Mouse (Mus musculus) intestine, embryonic 16.5 days (tissue): Measurements from ENCODE around the gene Tspan2. TPM values are rescaled to one million over a fixed set of nuclear protein-coding genes. Genes with fewer than 3 reads are reported as not detected.

ENCODE experiments used
- ATAC-seq: fragments of 200-750 bp; cut with Nextera tagmentation; 2 replicates; pipeline ENCODE4 v1.8.0; 2017; ENCODE audit warnings: moderate TSS enrichment, moderate library complexity
- H3K27ac ChIP-seq: fragments of 300-500 bp; sonication (generic); 2 replicates; pipeline ENCODE4 v1.5.1; 2014; ENCODE audit warnings: mild to moderate bottlenecking, low read length
- H3K27me3 ChIP-seq: fragments of 300-500 bp; sonication (generic); replicated peaks from 2 replicates; pipeline ENCODE4 v1.6.1; 2014; ENCODE audit warnings: low read length, control low read depth, mixed read lengths; ENCODE audit not compliant: control insufficient read depth, insufficient read depth
- H3K36me3 ChIP-seq: fragments of 300-500 bp; sonication (generic); 2 replicates; pipeline ENCODE4 v1.6.1; 2014; ENCODE audit warnings: low read length, control low read depth; ENCODE audit not compliant: control insufficient read depth, insufficient read depth
- H3K4me1 ChIP-seq: fragments of 300-500 bp; sonication (generic); 2 replicates; pipeline ENCODE4 v1.6.1; 2014; ENCODE audit warnings: low read length, control low read depth, mixed read lengths; ENCODE audit not compliant: control insufficient read depth, insufficient read depth
- H3K4me2 ChIP-seq: fragments of 300-500 bp; sonication (generic); 2 replicates; pipeline ENCODE4 v1.6.1; 2014; ENCODE audit warnings: low read depth, low read length, control low read depth
- H3K4me3 ChIP-seq: fragments of 300-500 bp; sonication (generic); 2 replicates; pipeline ENCODE4 v1.5.1; 2014; ENCODE audit warnings: mild to moderate bottlenecking, low read length
- H3K9ac ChIP-seq: fragments of 300-500 bp; sonication (generic); 2 replicates; pipeline ENCODE4 v1.6.1; 2014; ENCODE audit warnings: low read depth, low read length
- H3K9me3 ChIP-seq: fragments of 300-500 bp; sonication (generic); 2 replicates; pipeline ENCODE4 v1.6.1; 2016; ENCODE audit warnings: low read length, control low read depth; ENCODE audit not compliant: control insufficient read depth
- WGBS: fragments of 180-500 bp; shearing (Covaris S2); extraction: QIAGEN DNeasy Blood & Tissue Kit; methylation state at CpG from one replicate; pipeline ENCODE4 v1.1.7; 2014; 5-methylcytosine and 5-hydroxymethylcytosine counted together
- polyA plus RNA-seq: library from polyadenylated mRNA; unstranded; fragments of >200 nt; fragmentation: Nextera tagmentation; extraction: Ambion mirVana; gene quantifications from 2 replicates; pipeline ENCODE4 v1.2.1, GENCODE M21; 2015

The Tspan2 gene
- polyA plus RNA-seq, 1 experiment from 2014 or later: 15.2 TPM

DNA sequence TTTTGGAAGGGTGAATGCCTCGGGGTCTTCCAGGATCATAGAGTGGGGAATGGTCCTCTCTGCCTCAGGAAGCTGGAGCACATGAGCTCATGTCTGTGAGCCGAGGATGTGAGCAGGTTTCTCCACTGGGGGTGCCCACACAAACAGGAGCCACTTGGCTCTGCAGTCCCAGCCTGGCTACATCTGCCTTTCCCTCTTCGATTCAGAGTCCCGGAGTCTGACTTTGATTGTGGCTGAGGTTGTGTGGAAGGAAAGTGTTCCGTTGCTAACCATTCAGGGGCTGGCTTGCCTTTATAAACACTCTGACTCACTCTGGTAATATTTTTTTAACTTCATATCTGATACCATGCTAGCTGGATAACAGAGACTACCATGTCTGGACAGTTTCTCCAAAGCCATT, 18.1 kb downstream of the Tspan2 start:
- Histone ChIP-seq H3K4me1 (peaks cover 8% of the 10 kb centered on the region; the same call in 1 of the 2 replicates), H3K27me3 (no peaks in the 10 kb centered on the region), H3K27ac (no peak overlapping the region), H3K4me2 (no peak overlapping the region), H3K36me3 (no peaks in the 10 kb centered on the region), H3K4me3 (no peak overlapping the region), H3K9me3 (no peaks in the 10 kb centered on the region), H3K9ac (no peak overlapping the region)
- 70% methylated on average over 5 of the region's 5 CpGs for WGBS
- ATAC-seq: no peak

DNA sequence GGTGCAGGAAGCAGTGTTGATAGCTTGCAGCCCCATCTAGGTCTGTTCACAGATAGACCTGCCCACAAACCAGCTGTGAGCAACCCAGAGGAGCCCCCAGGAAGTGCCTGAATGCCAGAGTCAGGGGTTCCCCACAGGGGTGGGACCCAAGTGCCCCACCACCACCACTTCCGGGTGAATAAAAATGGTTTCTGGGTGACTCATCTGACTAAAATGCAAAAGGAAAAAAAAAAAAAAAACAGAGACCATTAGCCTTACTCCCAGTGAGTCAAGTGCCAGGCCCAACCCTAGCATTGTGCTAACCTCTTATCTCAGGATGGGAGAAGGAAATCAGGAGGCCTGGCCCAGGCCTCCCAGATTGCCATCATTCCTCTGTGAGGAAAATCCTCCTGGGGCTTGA, 21.5 kb downstream of the Tspan2 start:
- Histone ChIP-seq H3K9me3 (no peaks in the 10 kb centered on the region), H3K27me3 (no peaks in the 10 kb centered on the region), H3K4me3 (no peak overlapping the region), H3K4me2 (no peak overlapping the region), H3K36me3 (no peaks in the 10 kb centered on the region), H3K9ac (no peak overlapping the region), H3K4me1 (peaks cover 8% of the 10 kb centered on the region; the same call in 1 of the 2 replicates), H3K27ac (peak overlapping the region; percentile 11; the same call in 1 of the 2 replicates)
- peak; percentile 87 for ATAC-seq
- 4% methylated on average over 1 of the region's 1 CpGs for WGBS

DNA sequence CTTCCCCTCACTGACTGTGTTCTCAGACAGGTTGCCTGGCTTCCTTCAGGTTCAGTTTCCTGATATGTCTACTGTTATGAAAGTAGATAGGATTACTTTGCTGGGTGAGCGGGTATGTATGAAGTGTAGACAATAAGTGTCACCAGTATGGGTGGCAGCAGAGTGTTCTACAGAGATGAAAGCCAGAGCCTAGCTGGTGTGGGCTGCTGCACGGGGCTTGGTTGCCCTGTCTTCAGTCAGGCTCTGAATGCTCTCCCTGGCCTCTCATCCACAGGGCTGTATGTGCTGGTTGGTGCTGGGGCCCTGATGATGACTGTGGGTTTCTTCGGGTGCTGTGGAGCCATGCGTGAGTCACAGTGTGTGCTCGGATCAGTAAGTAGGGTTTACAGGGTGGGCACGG, 22.7 kb downstream of the Tspan2 start:
- Histone ChIP-seq H3K4me3 (no peak overlapping the region), H3K9me3 (no peaks in the 10 kb centered on the region), H3K27ac (no peak overlapping the region), H3K27me3 (no peaks in the 10 kb centered on the region), H3K9ac (no peak overlapping the region), H3K4me1 (peaks cover 8% of the 10 kb centered on the region; the same call in 1 of the 2 replicates), H3K36me3 (no peaks in the 10 kb centered on the region), H3K4me2 (no peak overlapping the region)
- WGBS: 67% methylated on average over 6 of the region's 6 CpGs
- peak; percentile 27; the same call in 1 of the 2 replicates for ATAC-seq

DNA sequence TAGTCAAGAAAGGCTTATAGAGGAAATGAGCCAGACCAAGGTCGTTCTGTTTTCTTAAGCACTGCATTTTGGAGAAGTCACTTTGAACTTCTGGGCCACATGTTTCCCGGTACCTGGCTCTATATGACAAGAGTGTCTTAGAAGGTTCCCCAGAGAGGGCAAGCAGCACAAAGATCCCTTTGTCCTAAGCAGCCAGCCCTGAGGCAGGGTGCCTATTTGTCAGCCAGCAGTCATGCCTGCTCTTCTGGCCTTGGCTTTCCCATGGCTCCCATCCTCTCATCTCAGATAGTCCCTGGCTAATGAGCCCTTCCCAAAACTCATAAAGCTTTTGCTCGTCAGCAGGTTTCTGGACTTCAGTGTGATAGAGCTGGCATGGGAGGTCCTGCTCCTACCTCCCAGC, 25.9 kb downstream of the Tspan2 start:
- no peaks in the 10 kb centered on the region for H3K9me3 ChIP-seq
- no peak overlapping the region for H3K4me3 ChIP-seq
- no peak overlapping the region for H3K9ac ChIP-seq
- no peak for ATAC-seq
- peaks cover 12% of the 10 kb centered on the region; the same call in 1 of the 2 replicates for H3K4me1 ChIP-seq
- no peak overlapping the region for H3K4me2 ChIP-seq
- no peak overlapping the region for H3K27ac ChIP-seq
- no peaks in the 10 kb centered on the region for H3K36me3 ChIP-seq
- no peaks in the 10 kb centered on the region for H3K27me3 ChIP-seq
- 85% methylated on average over 3 of the region's 3 CpGs for WGBS

DNA sequence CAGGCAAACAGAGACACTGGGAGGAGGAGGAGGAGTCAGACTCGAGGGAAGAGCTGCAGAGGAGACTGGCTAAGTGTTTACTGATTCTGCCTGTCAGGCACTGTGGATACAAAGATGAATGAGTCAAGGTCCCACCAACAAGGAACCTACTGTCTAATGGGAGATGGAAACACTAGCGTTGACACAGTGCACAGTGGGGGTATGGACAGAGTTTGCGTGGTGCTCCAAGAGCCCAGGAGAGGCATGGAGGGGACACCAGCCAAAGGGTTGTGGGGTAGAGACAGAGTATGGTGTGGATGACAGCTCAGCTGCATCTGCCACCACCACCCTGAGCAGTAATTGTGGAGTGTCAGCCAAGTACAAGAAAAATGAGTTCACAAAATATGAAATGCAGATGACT, 28.1 kb downstream of the Tspan2 start:
- Histone ChIP-seq H3K36me3 (no peaks in the 10 kb centered on the region), H3K4me2 (no peak overlapping the region), H3K9ac (no peak overlapping the region), H3K27ac (no peak overlapping the region), H3K4me1 (0 out of 2 replicates have a peak, but pooled peaks cover 3% of the 10 kb centered on the region), H3K4me3 (no peak overlapping the region), H3K27me3 (no peaks in the 10 kb centered on the region), H3K9me3 (no peaks in the 10 kb centered on the region)
- ATAC-seq: no peak
- WGBS: 45% methylated on average over 3 of the region's 3 CpGs

DNA sequence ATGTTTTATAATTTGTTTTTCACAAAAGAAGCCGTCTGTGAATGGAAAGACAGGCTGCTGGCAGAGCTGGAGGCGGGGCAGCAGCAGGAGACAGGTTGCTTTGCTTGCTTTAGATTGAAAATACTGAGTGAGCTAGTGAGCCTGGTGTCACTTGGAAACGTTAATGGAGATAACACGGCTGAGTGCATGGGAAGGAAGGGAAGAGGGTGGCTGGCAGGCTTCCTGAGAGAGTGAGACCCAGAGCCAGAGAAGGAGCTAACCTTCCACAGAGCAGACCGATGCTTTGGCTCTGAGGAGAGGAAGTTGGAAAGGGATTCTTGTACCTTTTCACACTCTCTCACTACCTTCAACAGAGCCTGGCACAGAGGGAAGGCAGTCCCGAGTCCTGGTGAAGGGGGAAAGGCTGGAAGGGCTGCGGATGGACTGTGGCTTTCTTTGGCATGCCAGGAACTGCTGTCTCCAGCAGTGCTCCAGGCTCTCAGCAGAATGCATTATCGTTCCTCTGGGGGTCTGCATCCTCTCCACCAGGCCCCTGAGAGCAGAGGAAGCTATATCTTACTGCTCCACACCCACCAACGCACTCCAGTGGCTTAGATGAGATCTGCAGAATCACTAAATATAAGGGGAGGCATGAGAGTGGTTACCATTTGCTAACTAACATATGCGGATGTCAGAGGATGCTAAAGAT, 29.5 kb downstream of the Tspan2 start:
- peak; percentile 28; the same call in 1 of the 2 replicates for ATAC-seq
- H3K27me3 ChIP-seq: no peaks in the 10 kb centered on the region
- no peak overlapping the region for H3K27ac ChIP-seq
- WGBS: 37% methylated on average over 10 of the region's 10 CpGs
- no peaks in the 10 kb centered on the region for H3K36me3 ChIP-seq
- no peak overlapping the region for H3K9ac ChIP-seq
- H3K4me3 ChIP-seq: no peak overlapping the region
- H3K4me2 ChIP-seq: no peak overlapping the region
- H3K9me3 ChIP-seq: no peaks in the 10 kb centered on the region
- H3K4me1 ChIP-seq: 0 out of 2 replicates have a peak, but pooled peaks cover 3% of the 10 kb centered on the region

DNA sequence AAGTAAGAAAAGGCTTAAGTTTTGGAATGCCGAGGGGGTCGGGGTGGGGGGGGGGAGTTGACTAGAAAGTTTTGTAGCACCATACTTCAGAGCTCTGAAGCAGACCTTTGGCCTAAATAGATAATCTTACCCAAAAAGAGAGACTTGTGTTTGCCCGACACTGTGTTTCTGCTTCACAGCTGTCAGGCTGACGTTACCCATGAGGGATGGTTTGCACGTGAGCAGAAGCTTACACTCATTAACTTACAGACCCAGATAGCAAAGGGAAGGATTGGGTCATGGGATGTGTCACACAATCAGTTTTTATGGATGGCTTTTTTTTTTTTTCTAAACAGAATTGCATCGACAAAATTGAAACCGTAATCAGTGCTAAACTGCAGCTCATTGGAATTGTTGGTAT, 30.5 kb downstream of the Tspan2 start:
- H3K4me2 ChIP-seq: no peak overlapping the region
- no peak overlapping the region for H3K4me3 ChIP-seq
- 0 out of 2 replicates have a peak, but pooled peaks cover 3% of the 10 kb centered on the region for H3K4me1 ChIP-seq
- H3K27me3 ChIP-seq: no peaks in the 10 kb centered on the region
- H3K27ac ChIP-seq: no peak overlapping the region
- ATAC-seq: peak; percentile 26; the same call in 1 of the 2 replicates
- H3K9ac ChIP-seq: no peak overlapping the region
- H3K36me3 ChIP-seq: no peaks in the 10 kb centered on the region
- no peaks in the 10 kb centered on the region for H3K9me3 ChIP-seq
- 49% methylated on average over 7 of the region's 7 CpGs for WGBS

DNA sequence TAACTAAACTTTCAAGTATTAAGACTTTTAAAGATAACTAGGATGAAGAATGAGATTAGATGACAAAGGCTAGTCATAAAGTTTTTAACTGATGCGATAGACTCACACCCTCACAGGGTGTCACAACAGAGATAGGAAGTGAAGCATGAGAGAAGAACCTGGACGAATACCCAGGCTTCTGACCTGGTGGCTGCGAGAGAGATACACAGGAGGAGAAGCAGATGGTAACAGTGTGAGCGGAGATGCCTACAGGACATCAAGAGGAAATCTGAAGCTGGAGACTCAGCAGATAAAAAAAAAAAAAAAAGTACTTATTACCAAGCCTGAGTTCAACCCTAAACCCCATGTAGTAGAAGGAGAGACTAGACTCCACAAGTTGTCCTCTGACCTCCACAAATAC, 38.7 kb downstream of the Tspan2 start:
- no peaks in the 10 kb centered on the region for H3K27me3 ChIP-seq
- 80% methylated on average over 4 of the region's 4 CpGs for WGBS
- H3K36me3 ChIP-seq: no peaks in the 10 kb centered on the region
- no peak overlapping the region for H3K4me2 ChIP-seq
- no peaks in the 10 kb centered on the region for H3K9me3 ChIP-seq
- ATAC-seq: no peak
- no peak overlapping the region for H3K9ac ChIP-seq
- no peak overlapping the region for H3K27ac ChIP-seq
- no peak overlapping the region for H3K4me3 ChIP-seq
- H3K4me1 ChIP-seq: no peaks in the 10 kb centered on the region

DNA sequence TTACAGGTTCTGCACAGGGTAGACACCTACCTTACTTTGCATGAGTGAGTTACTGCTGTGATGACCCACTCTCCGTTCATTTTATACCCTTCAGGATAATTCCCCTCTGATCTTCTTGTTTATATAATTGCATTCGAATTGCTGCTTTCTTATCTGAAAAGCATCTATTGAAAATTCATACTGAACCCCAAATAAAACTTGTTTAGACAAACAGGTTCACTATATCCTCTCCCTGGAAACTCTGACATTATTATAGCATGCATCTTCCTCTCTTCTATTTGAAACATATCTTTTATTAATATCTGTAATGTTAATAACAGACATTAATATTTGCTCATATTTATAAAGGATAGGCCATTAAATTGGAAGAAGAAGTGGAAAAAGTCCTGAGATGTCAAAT, 48.3 kb downstream of the Tspan2 start, which contains the start of gene Tshb:
TSS of gene Tshb (minus strand) at position 101 of the 400 bp plus-strand sequence.
- 66% methylated on average over 2 of the region's 2 CpGs for WGBS

More for the DNA sequence above, 48.3 kb downstream of the Tspan2 start, which contains the start of gene Tshb:
- Histone ChIP-seq H3K9me3 (no peaks in the 10 kb centered on the region), H3K36me3 (no peaks in the 10 kb centered on the region), H3K4me2 (no peak within 1 kb of the TSS), H3K27me3 (no peaks in the 10 kb centered on the region), H3K27ac (no peak within 1 kb of the TSS), H3K9ac (no peak within 1 kb of the TSS), H3K4me3 (no peak within 1 kb of the TSS), H3K4me1 (no peaks in the 10 kb centered on the region)
- ATAC-seq: no peak
